Mouse (Mus musculus) myocyte (in vitro differentiated cells): ENCODE results near the gene Nr4a1. TPM values are rescaled to one million over a fixed set of nuclear protein-coding genes. Genes with fewer than 3 reads are reported as not detected.
A peak's percentile ranks its signal among the peaks of the same experiment; 100 is the strongest.

Experiments used
- H3K27me3 ChIP-seq: one replicate; pipeline ENCODE4 v1.6.1; 2011; ENCODE audit not compliant: control insufficient read depth, insufficient read depth, insufficient read length
- H3K36me3 ChIP-seq: one replicate; pipeline ENCODE4 v1.6.1; 2011; ENCODE audit not compliant: control insufficient read depth, insufficient read depth
- H3K4me2 ChIP-seq: one replicate; pipeline ENCODE4 v1.6.1; 2011; ENCODE audit warnings: low read depth, control low read depth
- H3K4me3 ChIP-seq: one replicate; pipeline ENCODE4 v1.5.1; 2011; ENCODE audit warnings: mild to moderate bottlenecking, control low read depth, moderate library complexity
- H3K79me2 ChIP-seq: one replicate; pipeline ENCODE4 v1.6.1; 2011; ENCODE audit not compliant: control insufficient read depth, insufficient read depth
- H3ac ChIP-seq: one replicate; pipeline ENCODE4 v1.6.1; 2011; ENCODE audit not compliant: control insufficient read depth, insufficient read length
- CEBPB ChIP-seq: IDR thresholded peaks from 2 replicates; pipeline ENCODE4 v1.6.1; 2011; ENCODE audit warnings: mild to moderate bottlenecking, moderate library complexity; ENCODE audit not compliant: poor library complexity, insufficient read depth, severe bottlenecking
- E2F4 ChIP-seq: IDR thresholded peaks from one replicate; pipeline ENCODE4 v1.6.1; 2011; ENCODE audit warnings: mild to moderate bottlenecking, control low read depth, moderate library complexity; ENCODE audit not compliant: insufficient read depth
- MAX ChIP-seq: IDR thresholded peaks from one replicate; pipeline ENCODE4 v1.6.1; 2011; ENCODE audit warnings: low read depth, mild to moderate bottlenecking, control low read depth
- MYOD1 ChIP-seq, 3 experiments: IDR thresholded peaks; one replicate each; pipeline ENCODE4 v1.6.1; 2011; ENCODE audit warnings: control low read depth in 2 of 3, low read depth in 2 of 3, mild to moderate bottlenecking in 2 of 3, moderate library complexity in 1 of 3; ENCODE audit not compliant: insufficient read length in 2 of 3, control insufficient read depth in 1 of 3
- MYOG ChIP-seq, 3 experiments: IDR thresholded peaks; one replicate each; pipeline ENCODE4 v1.6.1; 2011; ENCODE audit warnings: control low read depth in 2 of 3, low read depth in 2 of 3, mild to moderate bottlenecking in 2 of 3; ENCODE audit not compliant: insufficient read length in 2 of 3, control insufficient read depth in 1 of 3, insufficient read depth in 1 of 3
- POLR2A ChIP-seq: IDR thresholded peaks from one replicate; pipeline ENCODE4 v1.6.1; 2011; ENCODE audit warnings: low read depth, mild to moderate bottlenecking, control low read depth, moderate library complexity; ENCODE audit not compliant: insufficient read length
- POLR2AphosphoS2 ChIP-seq: IDR thresholded peaks from one replicate; pipeline ENCODE4 v1.6.1; 2011; ENCODE audit warnings: low read depth, control low read depth; ENCODE audit not compliant: insufficient read length
- REST ChIP-seq: IDR thresholded peaks from one replicate; pipeline ENCODE4 v1.6.1; 2011; ENCODE audit warnings: mild to moderate bottlenecking, control low read depth, moderate library complexity; ENCODE audit not compliant: insufficient read depth, insufficient read length
- SRF ChIP-seq: IDR thresholded peaks from one replicate; pipeline ENCODE4 v1.6.1; 2011; ENCODE audit warnings: low read depth; ENCODE audit not compliant: control insufficient read depth, insufficient read length
- TCF12 ChIP-seq: IDR thresholded peaks from one replicate; pipeline ENCODE4 v1.6.1; 2011; ENCODE audit warnings: mild to moderate bottlenecking, control low read depth; ENCODE audit not compliant: poor library complexity, insufficient read depth, severe bottlenecking
- TCF3 ChIP-seq: IDR thresholded peaks from one replicate; pipeline ENCODE4 v1.6.1; 2011; ENCODE audit warnings: low read depth, control low read depth; ENCODE audit not compliant: insufficient read length
- USF1 ChIP-seq: IDR thresholded peaks from one replicate; pipeline ENCODE4 v1.6.1; 2011; ENCODE audit warnings: low read depth, mild to moderate bottlenecking, control low read depth, moderate library complexity
- polyA plus RNA-seq: library from polyadenylated mRNA; unstranded; fragments of >200 nt; fragmentation: generic; extraction: Trizol; gene quantifications from one replicate; pipeline ENCODE4 v1.2.1, GENCODE M21; 2012; ENCODE audit warnings: missing spikeins

Nr4a1 gene
- polyA plus RNA-seq, 1 experiment = 15.3 TPM

GRCm38 (mm10) chr15:101295106-101295505, 41.0 kb downstream of the Nr4a1 start:
- no peaks in the 10 kb centered on the region for H3K79me2 ChIP-seq
- H3K27me3 ChIP-seq = no peaks in the 10 kb centered on the region
- no peak overlapping the region for H3ac ChIP-seq
- no peak overlapping the region for H3K4me2 ChIP-seq
- TF ChIP-seq TCF12 (no peak), CEBPB (no peak), USF1 (no peak), POLR2AphosphoS2 (no peak), E2F4 (no peak), POLR2A (no peak), REST (no peak), SRF (no peak), TCF3 (no peak), MYOG (IDR thresholded peaks at IDR 0.05; ENCODE audit: control insufficient read depth in 1 of 3, insufficient read depth in 1 of 3, insufficient read length in 2 of 3, low read depth in 2 of 3) (no peak), MYOD1 (IDR thresholded peaks at IDR 0.05; ENCODE audit: control insufficient read depth in 1 of 3, insufficient read length in 2 of 3, low read depth in 2 of 3) (no peak), MAX (no peak)
- H3K4me3 ChIP-seq = no peak overlapping the region
- H3K36me3 ChIP-seq = peaks cover 9% of the 10 kb centered on the region

- H3K36me3 ChIP-seq = peaks cover 4% of the 10 kb centered on the region
- no peak for TF ChIP-seq POLR2AphosphoS2
- no peak for TF ChIP-seq REST
- no peak for TF ChIP-seq E2F4
- H3K4me3 ChIP-seq = no peak overlapping the region
- H3K4me2 ChIP-seq = no peak overlapping the region
- no peaks in the 10 kb centered on the region for H3K27me3 ChIP-seq
- no peak overlapping the region for H3ac ChIP-seq
- no peaks in the 10 kb centered on the region for H3K79me2 ChIP-seq
These were observed 41.5 kb downstream of the Nr4a1 start for GRCm38 (mm10) chr15:101295616-101296015.

- Histone ChIP-seq H3ac (no peak overlapping the region), H3K27me3 (no peaks in the 10 kb centered on the region), H3K4me2 (no peak overlapping the region), H3K36me3 (no peaks in the 10 kb centered on the region), H3K4me3 (no peak overlapping the region), H3K79me2 (no peaks in the 10 kb centered on the region)
- TF ChIP-seq TCF12 (no peak), E2F4 (no peak), SRF (no peak)
These were observed 42.0 kb downstream of the Nr4a1 start for GRCm38 (mm10) chr15:101296091-101296490.

- no peak overlapping the region for H3ac ChIP-seq
- no peak for TF ChIP-seq CEBPB
- no peak overlapping the region for H3K4me3 ChIP-seq
- H3K4me2 ChIP-seq = no peak overlapping the region
- no peaks in the 10 kb centered on the region for H3K36me3 ChIP-seq
- no peaks in the 10 kb centered on the region for H3K27me3 ChIP-seq
- H3K79me2 ChIP-seq = no peaks in the 10 kb centered on the region
These were observed 43.9 kb downstream of the Nr4a1 start for GRCm38 (mm10) chr15:101297988-101298387.

- Histone ChIP-seq H3ac (no peak overlapping the region), H3K36me3 (no peaks in the 10 kb centered on the region), H3K4me2 (no peak overlapping the region), H3K27me3 (no peaks in the 10 kb centered on the region), H3K79me2 (no peaks in the 10 kb centered on the region), H3K4me3 (no peak overlapping the region)
- TF ChIP-seq MYOD1 (IDR thresholded peaks at IDR 0.05; ENCODE audit: control insufficient read depth in 1 of 3, insufficient read length in 2 of 3, low read depth in 2 of 3) = peak in 1 of 3 experiments; percentile 2
- TF ChIP-seq MYOG (IDR thresholded peaks at IDR 0.05; ENCODE audit: control insufficient read depth in 1 of 3, insufficient read depth in 1 of 3, insufficient read length in 2 of 3, low read depth in 2 of 3) = no peak
- no peak for TF ChIP-seq MAX
- TF ChIP-seq USF1 = no peak
- TF ChIP-seq TCF3 = no peak
- no peak for TF ChIP-seq CEBPB
- no peak for TF ChIP-seq SRF
- no peak for TF ChIP-seq TCF12
- no peak for TF ChIP-seq POLR2A
These were observed 44.5 kb downstream of the Nr4a1 start for GRCm38 (mm10) chr15:101298550-101298949.

GRCm38 (mm10) chr15:101299480-101299960, 45.5 kb downstream of the Nr4a1 start:
- Histone ChIP-seq H3K4me2 (no peak overlapping the region), H3ac (no peak overlapping the region), H3K27me3 (no peaks in the 10 kb centered on the region), H3K4me3 (no peak overlapping the region), H3K79me2 (no peaks in the 10 kb centered on the region), H3K36me3 (no peaks in the 10 kb centered on the region)
- TF ChIP-seq SRF (no peak), MAX (no peak), E2F4 (no peak), POLR2A (no peak), MYOD1 (IDR thresholded peaks at IDR 0.05; ENCODE audit: control insufficient read depth in 1 of 3, insufficient read length in 2 of 3, low read depth in 2 of 3) (no peak), POLR2AphosphoS2 (no peak), TCF12 (no peak), USF1 (no peak), REST (no peak), CEBPB (no peak), MYOG (IDR thresholded peaks at IDR 0.05; ENCODE audit: control insufficient read depth in 1 of 3, insufficient read depth in 1 of 3, insufficient read length in 2 of 3, low read depth in 2 of 3) (no peak), TCF3 (no peak)
